Mouse (Mus musculus): ENCODE measurements at regions not wholly inside any gene's neighbourhood (a gene's known extent, or its start where the extent isn't known, plus 50 kb on each side); places are given as distances from the start of the nearest gene placed in this dataset.

DNA sequence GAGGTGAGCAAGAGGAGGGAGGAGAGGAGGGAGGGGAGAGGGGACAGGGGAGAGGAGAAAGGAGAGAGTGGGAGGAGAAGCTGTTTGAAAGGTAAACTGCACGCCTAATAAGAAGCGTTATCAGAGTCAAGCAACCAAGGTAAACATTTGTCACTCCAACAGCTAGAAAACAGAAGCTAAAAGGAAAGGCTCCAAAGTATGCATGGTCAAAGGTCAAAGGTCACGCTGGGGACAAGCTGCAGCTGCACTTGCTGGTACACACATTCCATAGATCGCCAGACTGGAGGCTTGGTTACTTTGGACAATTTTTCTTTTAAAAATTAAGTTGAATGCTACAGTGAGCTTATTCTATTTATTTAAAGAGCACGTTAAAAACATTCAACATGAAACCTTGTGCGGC is 81.7 kb upstream of the Pum3 start:
- TF ChIP-seq SIN3A (IDR thresholded peaks at IDR 0.05; ENCODE audit: low read length) (no peak), CHD1 (IDR thresholded peaks at IDR 0.05; ENCODE audit: low read depth, low read length) (no peak), CTCF (IDR thresholded peaks at IDR 0.05 in 2 of 3, conservative IDR thresholded peaks at IDR 0.05 in 1 of 3; ENCODE audit: control insufficient read depth in 1 of 3, insufficient read depth in 1 of 3, low read depth in 2 of 3, low read length in 3 of 3, poor library complexity in 1 of 3, severe bottlenecking in 1 of 3) (no peak), POLR2A (IDR thresholded peaks at IDR 0.05; ENCODE audit: control insufficient read depth in 1 of 2, insufficient read depth in 1 of 2, low read depth in 1 of 2, low read length in 2 of 2, poor library complexity in 1 of 2) (no peak), MAX (IDR thresholded peaks at IDR 0.05; ENCODE audit: low read length) (no peak), MYC (IDR thresholded peaks at IDR 0.05; ENCODE audit: low read depth, low read length) (no peak), SMC3 (IDR thresholded peaks at IDR 0.05; ENCODE audit: low read depth, low read length) (no peak), GATA1 (IDR thresholded peaks at IDR 0.05; ENCODE audit: low read depth, low read length) (no peak)

All from MEL (cell line).